Mouse (Mus musculus) embryonic facial prominence, embryonic 13.5 days (tissue): ENCODE data around the gene Gjb6. TPM values are rescaled to one million over a fixed set of nuclear protein-coding genes. Genes with fewer than 3 reads are reported as not detected.

ENCODE experiments used
- ATAC-seq: fragments of 200-750 bp; cut with Nextera tagmentation; 2 replicates; pipeline ENCODE4 v1.8.0; 2017; ENCODE audit warnings: low read depth; ENCODE audit not compliant: insufficient number of reproducible peaks, insufficient read depth, low FRiP score, low TSS enrichment
- H3K27ac ChIP-seq: fragments of 300-500 bp; sonication (generic); 2 replicates; pipeline ENCODE4 v1.5.1; 2015; ENCODE audit warnings: moderate library complexity, mild to moderate bottlenecking, inconsistent platforms
- H3K27me3 ChIP-seq: fragments of 300-500 bp; sonication (generic); 2 replicates; pipeline ENCODE4 v1.6.1; 2015; ENCODE audit warnings: mild to moderate bottlenecking, inconsistent platforms
- H3K36me3 ChIP-seq: fragments of 300-500 bp; sonication (generic); 2 replicates; pipeline ENCODE4 v1.6.1; 2015; ENCODE audit warnings: mild to moderate bottlenecking, inconsistent platforms
- H3K4me1 ChIP-seq: fragments of 300-500 bp; sonication (generic); 2 replicates; pipeline ENCODE4 v1.6.1; 2015; ENCODE audit warnings: inconsistent platforms
- H3K4me2 ChIP-seq: fragments of 300-500 bp; sonication (generic); 2 replicates; pipeline ENCODE4 v1.6.1; 2015; ENCODE audit warnings: moderate library complexity, mild to moderate bottlenecking, inconsistent platforms
- H3K4me3 ChIP-seq: fragments of 300-500 bp; sonication (generic); 2 replicates; pipeline ENCODE4 v1.5.1; 2015; ENCODE audit warnings: mild to moderate bottlenecking, inconsistent platforms
- H3K9ac ChIP-seq: fragments of 300-500 bp; sonication (generic); 2 replicates; pipeline ENCODE4 v1.6.1; 2015; ENCODE audit warnings: mild to moderate bottlenecking, inconsistent platforms
- H3K9me3 ChIP-seq: fragments of 300-500 bp; sonication (generic); 2 replicates; pipeline ENCODE4 v1.6.1; 2016; ENCODE audit warnings: inconsistent platforms
- WGBS: fragments of 180-500 bp; shearing (Covaris S2); methylation state at CpG from one replicate; pipeline ENCODE4 v1.1.7; 2015; ENCODE audit warnings: mixed read lengths; 5-methylcytosine and 5-hydroxymethylcytosine counted together
- polyA plus RNA-seq: library from polyadenylated mRNA; unstranded; fragments of >200 nt; fragmentation: Nextera tagmentation; extraction: Ambion mirVana; gene quantifications from 2 replicates; pipeline ENCODE4 v1.2.1, GENCODE M21; 2015

Gene Gjb6
- polyA plus RNA-seq, 1 experiment from 2014 or later = 20.4 TPM

DNA sequence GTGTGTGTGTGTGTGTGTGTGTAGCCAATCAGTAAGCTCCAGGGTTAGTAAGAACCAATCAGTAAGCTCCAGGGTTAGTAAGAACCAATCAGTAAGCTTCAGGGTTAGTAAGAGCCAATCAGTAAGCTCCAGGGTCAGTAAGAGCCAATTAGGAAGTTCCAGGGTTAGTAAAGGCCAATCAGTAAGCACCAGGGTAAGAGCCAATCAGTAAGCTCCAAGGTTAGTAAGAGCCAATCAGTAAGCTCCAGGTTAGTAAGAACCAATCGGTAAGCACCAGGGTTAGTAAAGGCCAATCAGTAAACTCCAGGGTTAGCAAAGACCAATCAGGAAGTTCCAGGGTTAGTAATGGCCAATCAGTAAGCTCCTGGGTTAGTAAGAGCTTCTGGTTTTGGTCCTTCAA, 50.5 kb downstream of the Gjb6 start:
- Histone ChIP-seq H3K4me1 (peaks cover 15% of the 10 kb centered on the region), H3K9me3 (no peaks in the 10 kb centered on the region), H3K4me3 (no peak overlapping the region), H3K27ac (no peak overlapping the region), H3K36me3 (no peaks in the 10 kb centered on the region), H3K27me3 (no peaks in the 10 kb centered on the region; the same call in 1 of the 2 replicates), H3K4me2 (no peak overlapping the region), H3K9ac (no peak overlapping the region)
- 96% methylated on average over 1 of the region's 1 CpGs for WGBS
- no peak for ATAC-seq

GRCm38 (mm10) chr14:57075537-57075936, 57.9 kb downstream of the Gjb6 start:
- Histone ChIP-seq H3K4me2 (no peak overlapping the region), H3K9ac (no peak overlapping the region), H3K4me1 (no peaks in the 10 kb centered on the region), H3K27ac (no peak overlapping the region), H3K9me3 (no peaks in the 10 kb centered on the region), H3K36me3 (no peaks in the 10 kb centered on the region), H3K4me3 (no peak overlapping the region), H3K27me3 (no peaks in the 10 kb centered on the region)
- ATAC-seq = no peak
- WGBS = 86% methylated on average over 6 of the region's 6 CpGs

Other genes with a start within 250 kb of the Gjb6 start
- gene Zmym2, start 247.0 kb downstream of the Gjb6 start, polyA plus RNA-seq = 52.2 and 52.6 TPM in 2 replicates
- gene Gja3, start 75.5 kb downstream of the Gjb6 start, polyA plus RNA-seq = 1.3 and 1.4 TPM in 2 replicates
- 30.1 and 31.4 TPM in 2 replicates for gene Gjb2, start 28.9 kb downstream of the Gjb6 start, polyA plus RNA-seq
- 0.13 TPM in 1 of 2 replicates, not detected in the other for gene Gm4491, start 17.7 kb downstream of the Gjb6 start, polyA plus RNA-seq